Mouse (Mus musculus) thymus, adult 18-20 months (tissue): ENCODE measurements around the gene Kdm4a.

ENCODE experiments used
- DNase-seq, 2 experiments: peaks; one replicate each; pipeline ENCODE4 v3.0.0; 2022; ENCODE audit warnings: mixed read lengths in 2 of 2

Kdm4a gene

DNA sequence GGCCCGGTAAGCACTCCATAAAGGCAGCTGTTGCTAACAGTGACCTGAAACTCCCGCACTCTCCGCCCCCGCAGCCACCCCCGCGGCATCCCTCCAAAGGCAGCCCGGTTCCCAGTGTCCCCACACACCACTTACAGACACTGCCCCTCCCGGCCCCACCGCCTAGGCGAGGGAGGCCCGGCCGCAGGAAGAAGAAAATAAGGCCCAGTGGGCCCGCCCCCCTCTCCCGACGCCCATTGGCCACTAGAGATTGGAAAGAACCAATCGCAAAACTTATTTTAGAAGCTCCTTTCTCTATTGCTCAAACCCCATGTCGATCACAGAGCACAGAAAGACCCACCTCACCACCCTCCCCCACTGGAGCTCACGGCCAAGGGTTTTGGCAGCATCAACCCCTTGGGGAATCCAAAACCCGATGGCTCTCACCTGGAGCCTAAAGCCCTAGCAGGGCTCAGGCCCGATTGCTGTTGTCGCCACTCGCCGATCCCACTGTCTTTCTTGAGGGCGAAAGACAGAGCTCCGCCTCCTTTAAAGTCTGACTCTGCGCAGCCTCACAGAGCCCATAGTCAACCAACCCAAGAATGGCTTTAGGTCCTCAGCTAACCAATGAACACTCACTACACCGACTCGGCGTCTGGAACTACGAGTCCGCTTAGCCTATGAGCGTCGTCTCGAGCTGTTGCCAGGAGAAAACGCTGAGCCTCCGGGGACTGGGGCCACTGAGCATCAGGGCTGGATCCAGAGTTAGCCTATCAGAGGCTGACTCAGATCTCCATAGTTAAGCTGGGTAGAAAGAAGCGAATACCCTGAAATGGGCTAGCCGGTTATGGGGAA lies at the start of gene Kdm4a:
Gene Kdm4a, minus strand, starts transcription at position 577 of the 834 bp plus-strand sequence.
- peak; percentile 88 to 93 for DNase-seq

DNA sequence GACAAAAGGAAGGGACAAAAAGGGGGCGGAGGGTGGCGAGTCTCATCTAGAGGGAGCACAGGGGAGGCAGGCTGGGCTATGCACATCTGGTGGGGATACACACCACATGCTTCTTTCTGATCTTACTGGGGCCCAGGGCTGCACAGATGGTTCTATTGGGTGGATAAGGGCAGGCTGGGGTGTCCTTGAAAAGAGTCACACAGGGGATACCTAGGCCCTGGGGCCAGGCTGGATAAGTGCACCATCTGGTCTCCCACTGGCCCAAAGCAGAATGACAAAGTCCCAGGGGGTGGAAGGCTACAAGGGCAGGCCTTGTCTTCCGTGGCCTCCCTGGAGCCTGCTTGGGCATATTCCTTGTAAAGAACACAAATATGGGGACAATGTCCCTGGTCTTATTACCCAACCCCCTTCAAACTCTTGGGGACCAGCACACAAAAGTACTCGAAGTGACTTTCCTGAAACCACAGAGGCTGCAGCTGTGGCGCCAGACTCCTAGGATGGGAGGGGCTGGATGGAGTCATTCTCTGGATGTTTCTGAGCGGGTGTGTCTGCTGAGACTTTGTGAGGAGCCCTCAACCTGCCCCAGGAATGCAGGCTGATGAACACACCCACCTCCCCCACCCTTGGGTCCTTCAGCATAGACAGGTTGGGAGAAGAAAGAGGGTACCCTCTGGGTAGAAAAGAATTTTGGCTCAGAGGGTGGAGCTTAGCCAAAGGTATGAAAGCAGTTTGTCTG lies 49.4 kb upstream of the Kdm4a start:
- no peak for DNase-seq

DNA sequence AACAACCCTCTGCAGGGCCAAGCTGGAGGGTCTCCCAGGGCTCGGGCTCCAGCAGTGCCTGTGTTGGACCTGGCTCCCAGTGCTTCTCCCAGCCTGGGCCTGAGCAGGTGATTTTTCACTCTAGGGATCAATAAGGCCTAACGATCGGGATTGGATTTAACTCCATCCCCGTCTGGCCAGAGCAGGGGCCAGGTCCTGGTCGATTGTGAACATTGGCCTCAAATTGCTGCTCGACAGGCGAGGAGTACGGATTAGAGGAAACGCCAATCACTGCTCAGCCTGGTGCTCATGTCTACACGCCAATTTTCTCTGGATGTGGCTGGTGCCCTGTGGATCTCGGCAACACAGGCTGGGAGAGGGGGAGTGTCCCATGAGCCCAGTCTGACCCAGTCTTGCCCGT lies 47.6 kb upstream of the Kdm4a start:
- no peak for DNase-seq

DNA sequence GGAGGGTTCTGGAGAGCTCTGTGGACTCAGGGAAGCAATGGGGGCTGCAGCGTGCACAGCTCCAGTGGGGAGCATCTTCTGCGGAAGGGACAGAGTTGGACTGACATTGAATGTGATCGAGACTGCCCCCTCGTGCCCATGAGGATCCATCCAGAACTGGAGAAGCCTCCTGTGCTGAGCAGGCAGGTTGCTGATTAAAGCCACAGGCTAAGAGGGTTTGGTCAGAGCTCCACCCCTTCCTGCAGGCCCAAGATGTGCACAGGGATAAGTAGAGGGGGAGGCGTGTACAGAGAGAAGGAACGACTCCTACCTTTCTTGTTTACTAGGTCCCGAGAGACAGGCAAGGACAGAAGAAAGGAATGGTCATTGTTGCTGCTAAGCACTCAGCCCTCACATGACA lies 41.4 kb upstream of the Kdm4a start:
- DNase-seq, result no peak

DNA sequence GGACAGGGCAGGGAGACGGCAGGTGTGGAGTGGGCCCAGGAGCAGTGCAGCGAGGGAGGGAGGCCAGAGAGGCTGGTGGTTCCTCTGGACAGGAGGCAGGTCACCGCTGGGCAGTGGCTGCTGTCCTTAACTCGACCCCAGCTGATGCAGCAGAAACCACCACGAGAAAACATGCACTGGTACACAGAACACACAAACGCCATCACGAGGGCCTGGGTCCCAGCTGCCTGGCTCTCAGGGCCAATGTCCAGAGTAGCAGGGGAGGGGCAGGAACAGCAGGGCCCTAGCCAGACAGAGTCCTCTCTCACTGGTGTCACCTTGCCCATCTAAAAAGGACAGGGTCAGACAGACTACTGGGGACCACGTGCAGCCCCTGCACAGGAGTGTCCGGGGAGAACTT lies 40.9 kb upstream of the Kdm4a start:
- no peak for DNase-seq

DNA sequence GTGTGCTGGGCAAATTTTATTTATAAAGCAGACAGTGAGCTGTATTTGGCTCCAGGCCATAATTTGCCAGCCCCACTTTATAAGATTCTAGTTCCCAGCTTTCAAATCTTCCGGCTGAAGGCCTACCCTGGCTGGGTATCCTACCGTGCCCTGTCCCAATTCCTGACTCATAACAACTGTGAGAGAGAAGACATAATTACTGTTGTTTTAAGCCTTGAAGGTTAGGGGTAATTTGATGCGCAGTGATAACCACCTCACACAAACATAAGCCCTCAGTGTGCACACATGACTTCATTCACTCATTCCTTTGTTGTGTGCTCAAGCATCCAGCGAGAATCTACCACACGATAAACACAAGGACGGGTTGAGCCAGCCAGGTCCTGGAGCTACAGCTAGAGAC lies 39.6 kb upstream of the Kdm4a start:
- no peak for DNase-seq

DNA sequence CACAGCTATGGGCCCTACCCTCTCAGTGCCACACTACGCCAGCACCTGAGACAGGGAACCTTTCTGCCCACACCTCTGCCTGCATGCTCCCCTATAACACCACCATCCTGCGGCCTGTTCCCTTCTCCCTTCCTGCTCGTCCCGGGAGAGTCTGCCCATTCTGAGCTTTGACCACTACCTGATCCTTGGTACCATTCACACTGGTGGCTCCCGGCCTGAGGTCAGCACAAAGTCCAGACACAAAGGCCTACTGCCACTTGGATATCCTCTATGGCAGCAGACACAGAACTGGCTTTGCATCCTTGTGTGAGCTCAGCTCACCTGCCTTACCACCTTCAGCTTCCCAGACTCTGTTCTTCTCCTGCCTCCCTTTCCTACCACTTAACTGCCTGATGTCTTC lies 38.7 kb upstream of the Kdm4a start:
- DNase-seq, result no peak

DNA sequence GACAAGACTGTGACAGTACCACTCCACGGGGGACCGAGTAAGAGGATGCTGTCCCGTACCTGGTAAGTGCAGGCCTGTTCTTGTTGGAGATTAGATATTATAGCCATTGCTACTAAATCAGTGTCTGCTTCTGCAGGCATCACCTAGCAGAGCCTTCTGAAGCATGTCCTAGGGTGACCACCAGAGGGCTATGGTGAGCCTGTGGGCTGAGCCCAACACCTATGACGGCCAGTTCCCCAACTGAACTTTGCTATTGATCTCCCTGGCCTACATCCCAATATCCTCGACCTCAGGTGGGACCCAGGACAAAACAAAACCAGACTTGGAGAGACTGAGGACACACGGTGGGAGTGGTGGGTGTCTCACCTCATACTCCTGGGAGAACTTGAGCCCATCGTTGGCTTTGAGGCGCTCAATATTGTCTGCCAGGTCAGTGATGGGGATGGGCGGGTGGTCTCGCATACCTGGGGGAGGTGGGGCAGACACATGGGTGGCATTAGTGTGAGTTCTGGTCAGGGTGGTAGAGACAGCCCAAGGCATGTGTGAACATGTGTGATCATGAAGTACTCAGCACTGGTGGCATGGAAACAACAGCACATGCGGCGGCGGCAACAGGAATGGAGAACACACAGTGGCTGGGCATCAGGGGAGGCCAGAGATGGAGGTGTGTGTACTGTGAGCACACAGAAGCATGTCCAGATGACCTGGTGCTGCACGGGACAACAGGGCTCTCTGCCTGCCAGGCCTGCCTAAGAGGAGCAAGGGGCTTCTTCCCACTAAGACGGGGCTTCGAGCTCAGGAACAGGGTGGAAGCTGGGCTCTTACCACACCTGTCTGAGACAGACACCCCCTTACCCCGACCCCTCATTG lies 37.1 kb upstream of the Kdm4a start:
- peak; percentile 24 to 36 for DNase-seq

DNA sequence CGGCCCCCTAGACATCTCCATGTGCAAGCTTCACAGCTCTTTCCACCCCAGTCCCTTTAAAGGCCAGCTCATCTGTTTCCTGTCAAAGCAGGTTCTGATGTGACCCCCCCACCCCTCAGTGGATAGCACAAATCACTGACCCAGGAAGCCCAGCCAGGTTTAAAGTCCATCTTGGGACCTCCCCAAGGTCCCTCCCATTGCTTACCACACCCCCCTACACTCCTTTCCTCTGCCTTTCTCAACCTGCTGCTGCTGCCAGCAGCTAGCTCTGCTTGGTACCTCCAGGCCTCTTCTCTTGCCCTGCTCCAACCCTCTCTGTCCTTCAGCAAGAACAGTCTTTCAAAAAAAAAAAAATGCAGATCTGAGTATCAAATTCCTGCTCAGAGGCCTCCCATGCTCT lies 35.0 kb upstream of the Kdm4a start:
- no peak for DNase-seq

DNA sequence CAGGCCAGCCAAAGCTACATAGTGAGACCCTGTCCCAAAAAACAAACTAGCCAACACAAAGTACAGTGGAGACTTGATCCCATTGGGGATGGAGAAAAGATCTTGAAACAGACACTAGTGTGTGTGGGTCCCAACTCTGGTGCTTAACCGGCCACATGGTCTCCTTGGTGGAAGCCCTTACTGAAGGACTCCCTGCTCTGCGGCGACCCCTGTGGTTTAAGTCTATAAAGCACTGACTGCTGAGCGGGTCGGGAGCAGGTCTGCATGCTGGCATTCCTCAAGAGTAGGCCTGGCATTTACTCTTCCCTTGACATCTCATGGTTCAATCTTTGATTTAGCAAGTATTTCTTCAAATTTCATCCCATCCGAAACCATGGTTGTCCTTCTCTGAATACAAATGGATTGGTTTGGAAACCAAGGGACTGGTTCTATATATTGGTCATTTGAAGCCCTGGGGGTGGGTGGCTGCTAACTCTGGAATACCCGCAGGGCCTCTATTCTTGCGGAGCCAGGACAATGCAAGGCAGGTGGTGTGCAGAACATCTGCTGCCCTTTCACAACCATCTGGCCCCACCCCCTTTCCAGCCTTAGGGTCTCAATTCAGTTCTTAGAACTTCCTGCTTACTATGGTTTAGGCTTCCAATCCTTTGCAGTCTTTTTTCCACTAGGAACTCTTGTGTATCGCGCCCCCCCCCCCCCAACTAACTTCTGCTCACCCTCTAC lies 27.2 kb upstream of the Kdm4a start:
- DNase-seq, result no peak

DNA sequence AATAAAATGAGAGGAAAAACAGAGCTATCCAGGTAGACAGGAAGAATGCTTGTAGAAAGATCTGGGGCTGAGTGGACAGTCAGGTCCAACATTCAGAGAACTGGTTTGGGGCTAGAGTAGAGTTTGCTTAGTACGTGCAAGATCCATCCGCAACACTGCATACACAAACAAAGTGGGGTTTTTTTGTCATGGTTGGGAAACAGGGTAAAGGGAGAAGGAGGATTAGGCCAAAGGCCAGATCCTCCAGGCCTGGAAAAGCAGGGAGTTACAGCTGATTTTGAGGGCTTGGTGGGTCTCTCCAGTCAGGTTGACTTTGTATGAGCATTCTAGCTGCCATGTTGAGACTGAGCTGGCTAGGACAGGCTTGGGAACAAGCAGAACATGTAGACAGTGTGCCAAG lies 26.1 kb upstream of the Kdm4a start:
- DNase-seq, result no peak

DNA sequence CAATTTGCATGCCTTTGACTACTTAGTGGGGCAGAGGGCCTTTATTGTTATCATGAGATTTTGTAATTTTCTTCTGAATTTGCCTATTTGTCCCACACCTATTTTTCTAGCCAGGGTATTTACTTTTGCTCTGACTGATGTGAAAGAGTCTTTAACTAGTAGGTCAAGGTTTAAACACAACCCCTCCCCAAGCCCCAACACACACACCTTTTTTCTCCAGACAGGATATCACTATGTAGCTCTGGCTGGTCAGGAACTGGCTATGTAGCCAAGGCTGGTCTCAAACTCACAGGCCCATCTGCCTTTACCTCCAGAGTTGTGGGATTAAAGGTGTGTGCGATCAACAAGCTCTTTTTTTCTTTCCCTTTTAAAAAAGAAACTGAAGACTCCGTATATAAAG lies 19.2 kb upstream of the Kdm4a start:
- DNase-seq, result no peak

DNA sequence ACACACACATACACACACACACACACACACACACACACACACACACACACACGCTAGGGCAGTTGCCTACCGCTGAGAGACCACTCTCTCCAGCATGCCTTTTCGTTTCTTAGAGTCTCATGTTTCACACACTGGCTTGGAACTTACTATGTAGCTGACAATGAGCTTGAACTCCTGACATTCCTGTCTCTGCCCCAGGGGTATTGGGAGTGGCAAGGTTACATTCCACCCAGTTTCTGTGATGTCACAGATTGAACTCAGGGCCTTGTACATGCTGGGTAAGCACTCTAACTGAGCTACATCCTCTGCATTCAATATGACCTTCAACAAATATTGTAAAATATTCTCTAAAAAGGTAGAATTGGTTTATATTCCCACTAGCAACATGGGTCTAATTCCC lies 18.8 kb upstream of the Kdm4a start:
- DNase-seq, result no peak

DNA sequence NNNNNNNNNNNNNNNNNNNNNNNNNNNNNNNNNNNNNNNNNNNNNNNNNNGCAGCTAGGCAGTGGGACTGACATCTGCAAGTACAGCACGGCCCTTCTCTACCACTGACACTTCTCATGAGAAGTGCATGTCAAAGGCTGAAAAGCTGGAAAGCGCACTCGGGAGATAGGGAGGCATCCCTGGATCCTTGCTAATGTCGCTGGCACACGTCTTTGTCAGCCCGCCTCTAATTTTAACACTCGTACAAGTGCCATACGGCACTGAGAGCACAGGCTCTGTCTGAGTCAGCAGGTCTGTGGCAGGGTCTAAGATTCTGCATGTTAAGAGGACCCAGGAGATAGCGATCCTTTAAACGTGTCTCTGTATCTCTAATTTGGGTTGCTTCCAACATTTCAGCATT lies 16.3 kb upstream of the Kdm4a start:
- no peak for DNase-seq

DNA sequence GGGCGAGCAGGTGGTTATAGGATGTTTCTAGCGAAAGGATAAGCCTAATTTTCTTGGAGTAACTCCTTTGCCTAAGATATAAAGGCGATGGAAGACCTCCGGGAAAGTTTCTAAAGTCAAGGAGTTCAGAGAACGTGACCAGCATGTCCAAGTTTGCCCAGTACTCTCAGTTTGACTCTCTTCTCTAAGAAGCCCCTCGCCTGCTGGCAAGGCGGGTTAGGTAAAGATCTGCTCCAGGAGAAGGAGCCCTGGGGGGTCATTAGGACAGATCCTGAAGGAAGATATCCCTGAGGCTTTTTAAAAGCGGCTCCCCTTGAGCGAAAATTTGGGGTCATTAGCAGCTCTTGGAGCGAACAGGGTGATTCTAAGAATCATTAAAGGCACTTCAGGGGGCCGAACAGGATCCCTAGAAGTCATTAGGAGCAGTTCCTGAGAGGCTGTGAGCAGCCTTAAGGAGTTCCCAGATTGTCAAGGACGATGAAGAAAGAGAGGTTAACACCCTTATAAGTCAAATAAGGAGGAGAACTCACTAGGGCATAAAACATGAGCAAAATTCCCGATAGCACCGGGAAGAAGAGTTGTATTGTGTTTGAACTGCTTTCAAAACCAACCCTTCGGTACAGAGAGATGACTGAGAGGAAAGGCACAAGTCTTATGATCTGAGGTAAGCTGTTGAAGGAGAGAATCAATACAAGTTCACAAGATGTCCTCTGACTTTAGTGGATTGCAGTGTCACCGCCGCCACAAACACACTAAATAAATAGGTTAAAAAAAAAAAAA lies 648 bp upstream of the Kdm4a start:
- DNase-seq, result no peak

DNA sequence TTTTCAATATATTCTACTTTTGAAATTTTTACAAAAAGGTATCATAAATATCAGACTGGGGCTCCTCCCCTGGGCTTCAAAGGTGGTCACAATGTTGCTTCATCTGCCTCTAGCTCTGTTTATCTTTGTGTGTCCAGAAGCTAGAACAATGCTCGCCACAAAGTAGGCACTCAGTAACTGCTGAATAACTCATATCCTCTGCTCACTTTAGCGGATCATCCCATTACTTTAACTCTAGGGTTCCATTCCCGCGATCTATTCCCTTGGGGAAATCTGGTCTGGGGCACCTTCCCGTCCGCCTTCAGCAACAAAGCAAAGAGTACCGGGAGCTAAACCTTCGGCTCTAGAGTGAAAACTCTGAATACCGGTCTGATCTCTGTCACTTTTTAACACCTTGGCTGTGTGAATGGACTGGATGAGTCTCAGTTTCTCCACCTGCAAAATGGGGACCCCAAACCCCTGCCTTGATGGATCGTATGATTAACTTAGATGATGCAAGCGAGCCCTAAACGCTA lies 834 bp downstream of the Kdm4a start:
- no peak for DNase-seq

DNA sequence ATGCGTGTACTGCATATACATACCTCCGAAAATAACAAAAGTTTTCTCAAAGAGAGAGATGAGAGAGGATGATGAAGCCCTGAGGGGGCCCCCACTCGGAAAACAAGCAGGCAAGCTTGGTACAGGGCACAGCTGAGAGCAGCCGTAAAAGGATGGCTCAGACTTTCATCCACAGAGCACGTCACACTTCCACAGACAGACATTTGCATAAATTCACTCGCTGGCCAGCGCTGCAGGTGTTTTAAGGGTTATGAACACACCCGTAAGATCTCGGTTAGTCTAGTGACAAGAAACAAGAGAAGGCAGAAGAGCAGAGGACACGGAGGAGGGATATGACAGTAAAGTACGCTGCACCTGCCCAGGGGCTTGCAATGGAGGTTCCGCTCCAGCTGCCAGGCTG lies 7.4 kb downstream of the Kdm4a start:
- DNase-seq, result no peak

DNA sequence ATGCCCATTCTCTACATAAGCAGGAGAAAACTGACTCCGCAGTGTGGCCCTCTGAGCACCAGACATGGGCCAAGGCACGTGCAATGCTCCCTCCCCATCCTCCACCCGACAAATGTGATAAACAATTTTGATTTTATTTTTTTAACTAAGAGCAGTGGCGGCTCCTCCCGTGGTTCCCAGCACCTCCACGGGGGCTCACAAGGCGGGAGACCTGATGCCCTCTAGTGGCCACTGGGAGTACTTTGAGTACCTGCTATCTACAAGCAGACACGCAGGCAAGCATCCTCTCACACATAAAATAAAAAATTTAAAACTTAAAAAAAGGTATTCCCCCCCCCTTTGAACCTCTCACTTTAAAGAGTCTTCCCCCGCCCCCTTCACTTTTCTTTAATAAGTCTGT lies 8.8 kb downstream of the Kdm4a start:
- DNase-seq, result no peak

DNA sequence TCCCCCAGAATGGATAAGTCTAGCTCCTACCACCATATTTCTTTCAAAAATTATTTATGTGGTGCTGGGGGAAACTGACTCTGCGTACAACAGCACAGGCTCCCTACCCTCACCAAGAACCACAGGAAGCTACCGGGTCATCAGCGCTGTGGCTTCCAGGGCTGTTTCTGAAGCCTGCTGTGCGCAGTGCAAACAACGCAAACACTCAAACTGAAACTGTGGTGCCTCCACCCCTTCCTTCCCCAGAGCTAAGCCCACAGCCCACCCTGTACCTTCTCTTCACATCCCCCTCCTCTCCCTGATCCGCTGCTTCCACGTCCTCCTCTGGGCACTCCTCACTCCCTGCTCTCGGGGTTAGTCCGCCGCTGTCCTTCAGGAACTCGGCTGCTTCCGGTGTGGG lies 17.7 kb downstream of the Kdm4a start:
- no peak for DNase-seq

DNA sequence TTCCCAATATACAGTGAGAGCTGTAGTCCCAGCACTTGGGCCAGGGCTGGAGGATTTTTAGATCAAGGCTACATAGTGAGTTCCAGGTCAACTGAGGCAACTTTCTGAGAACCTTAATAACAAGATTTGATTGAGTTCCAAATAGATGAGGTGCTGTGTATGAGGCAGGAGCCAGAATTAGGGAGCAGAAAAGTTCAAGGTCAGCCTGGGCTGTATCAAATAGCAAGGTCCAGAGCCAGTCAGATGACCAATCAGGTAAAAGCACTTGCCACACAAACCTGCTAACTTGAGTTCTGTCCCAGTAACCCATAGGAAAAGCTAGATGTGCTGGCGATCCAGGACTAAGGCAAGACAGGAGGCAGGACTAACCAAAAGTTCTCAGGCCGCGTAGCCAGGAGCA lies 22.2 kb downstream of the Kdm4a start:
- DNase-seq, result no peak

DNA sequence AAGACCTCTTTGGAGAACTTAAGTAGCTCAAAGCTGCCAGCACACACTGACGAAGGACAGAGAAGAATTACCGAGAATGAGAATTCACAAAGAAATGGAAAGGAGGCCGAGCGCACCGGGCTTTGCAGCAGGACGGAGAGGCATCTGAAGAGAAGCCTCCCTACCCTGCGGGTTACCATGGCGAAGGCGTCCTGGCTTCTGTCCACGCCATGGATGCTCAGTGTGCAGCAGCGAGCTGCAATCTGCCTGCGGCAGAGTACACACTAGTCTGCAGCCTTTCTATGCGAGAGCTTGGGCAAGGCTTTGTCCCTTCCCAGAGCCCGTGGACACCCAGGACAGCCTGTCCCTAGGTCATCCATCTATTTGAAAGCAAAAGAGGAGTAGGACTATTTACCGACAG lies 23.3 kb downstream of the Kdm4a start:
- no peak for DNase-seq

DNA sequence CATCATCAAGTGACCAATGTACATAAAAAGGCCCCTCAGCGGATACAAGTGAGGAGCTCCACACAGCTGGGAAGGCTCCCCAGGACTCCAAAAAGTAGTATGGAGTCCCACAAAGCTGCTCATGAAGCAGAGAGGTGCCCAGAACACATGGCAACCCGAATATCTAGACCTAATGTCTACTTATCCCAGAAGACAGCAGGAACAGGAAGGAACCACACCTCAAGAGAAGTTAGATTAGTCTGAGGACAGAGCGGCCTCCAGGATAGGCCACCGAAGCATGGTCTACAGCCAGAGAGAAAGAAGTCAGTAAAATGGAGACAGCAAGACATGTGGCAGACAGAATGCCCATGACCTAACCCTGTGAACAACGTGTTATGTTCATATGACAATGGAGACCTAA lies 25.0 kb downstream of the Kdm4a start:
- DNase-seq, result no peak
